Mouse (Mus musculus) heart, embryonic 15.5 days (tissue): ENCODE data around the gene Kmt2c. TPM values are rescaled to one million over a fixed set of nuclear protein-coding genes. Genes with fewer than 3 reads are reported as not detected.

ENCODE experiments used
- ATAC-seq: fragments of 200-750 bp; cut with Nextera tagmentation; replicated peaks from 2 replicates; pipeline ENCODE4 v1.8.0; 2017; ENCODE audit warnings: low read depth, moderate TSS enrichment; ENCODE audit not compliant: insufficient number of reproducible peaks, insufficient read depth, low FRiP score
- H3K27ac ChIP-seq: fragments of 300-500 bp; sonication (generic); 2 replicates; pipeline ENCODE4 v1.5.1; 2015; ENCODE audit warnings: mild to moderate bottlenecking, inconsistent platforms
- H3K27me3 ChIP-seq: fragments of 300-500 bp; sonication (generic); 2 replicates; pipeline ENCODE4 v1.6.1; 2015; ENCODE audit warnings: inconsistent platforms
- H3K36me3 ChIP-seq: fragments of 300-500 bp; sonication (generic); 2 replicates; pipeline ENCODE4 v1.6.1; 2015; ENCODE audit warnings: mild to moderate bottlenecking, inconsistent platforms
- H3K4me1 ChIP-seq: fragments of 300-500 bp; sonication (generic); replicated peaks from 2 replicates; pipeline ENCODE4 v1.6.1; 2015; ENCODE audit warnings: inconsistent platforms
- H3K4me2 ChIP-seq: fragments of 300-500 bp; sonication (generic); 2 replicates; pipeline ENCODE4 v1.6.1; 2015; ENCODE audit warnings: inconsistent platforms, mild to moderate bottlenecking, moderate library complexity
- H3K4me3 ChIP-seq: fragments of 300-500 bp; sonication (generic); 2 replicates; pipeline ENCODE4 v1.5.1; 2015; ENCODE audit warnings: mild to moderate bottlenecking, inconsistent platforms
- H3K9ac ChIP-seq: fragments of 300-500 bp; sonication (generic); 2 replicates; pipeline ENCODE4 v1.6.1; 2015; ENCODE audit warnings: mild to moderate bottlenecking, inconsistent platforms
- H3K9me3 ChIP-seq: fragments of 300-500 bp; sonication (generic); replicated peaks from 2 replicates; pipeline ENCODE4 v1.6.1; 2016; ENCODE audit warnings: inconsistent platforms
- whole genome bisulfite sequencing: fragments of 180-500 bp; shearing (Covaris S2); methylation state at CpG from one replicate; pipeline ENCODE4 v1.1.7; 2015; ENCODE audit warnings: mixed read lengths; 5-methylcytosine and 5-hydroxymethylcytosine counted together
- polyA plus RNA-seq: library from polyadenylated mRNA; unstranded; fragments of >200 nt; fragmentation: Nextera tagmentation; extraction: Ambion mirVana; gene quantifications from 2 replicates; pipeline ENCODE4 v1.2.1, GENCODE M21; 2015

Kmt2c gene
- polyA plus RNA-seq, 1 experiment from 2014 or later = 7.3 TPM

DNA sequence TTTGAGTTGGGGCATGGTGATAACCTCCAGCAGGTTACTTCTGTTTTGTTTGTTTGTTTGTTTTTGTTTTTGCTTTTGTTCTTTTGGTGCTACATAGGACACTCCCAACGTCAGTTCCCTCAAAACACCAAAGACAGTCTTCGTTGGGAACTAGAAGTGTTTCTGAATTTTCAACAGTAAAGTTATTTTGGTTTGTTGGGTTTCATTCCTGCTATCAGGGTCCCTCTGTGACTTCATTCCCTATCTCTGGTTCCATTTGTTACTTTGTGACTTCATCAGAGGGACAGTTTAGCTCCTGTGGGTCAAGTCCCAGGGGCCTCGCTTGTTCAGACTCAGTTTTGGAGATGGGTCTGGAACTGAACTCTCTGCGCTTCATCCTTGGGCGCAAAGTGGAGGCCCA, 17.2 kb upstream of the Kmt2c start, which contains the start of gene Cct8l1:
TSS of gene Cct8l1 (plus strand) at position 301 of the 400 bp plus-strand sequence.
- H3K36me3 ChIP-seq = no peaks in the 10 kb centered on the region
- ATAC-seq = no peak
- no peak within 1 kb of the TSS for H3K4me2 ChIP-seq
- H3K9me3 ChIP-seq = no peaks in the 10 kb centered on the region
- no peaks in the 10 kb centered on the region for H3K4me1 ChIP-seq
- 86% methylated on average over 5 of the region's 5 CpGs for WGBS
- H3K4me3 ChIP-seq = no peak within 1 kb of the TSS
- no peak within 1 kb of the TSS for H3K9ac ChIP-seq
- no peaks in the 10 kb centered on the region for H3K27me3 ChIP-seq
- no peak within 1 kb of the TSS for H3K27ac ChIP-seq

DNA sequence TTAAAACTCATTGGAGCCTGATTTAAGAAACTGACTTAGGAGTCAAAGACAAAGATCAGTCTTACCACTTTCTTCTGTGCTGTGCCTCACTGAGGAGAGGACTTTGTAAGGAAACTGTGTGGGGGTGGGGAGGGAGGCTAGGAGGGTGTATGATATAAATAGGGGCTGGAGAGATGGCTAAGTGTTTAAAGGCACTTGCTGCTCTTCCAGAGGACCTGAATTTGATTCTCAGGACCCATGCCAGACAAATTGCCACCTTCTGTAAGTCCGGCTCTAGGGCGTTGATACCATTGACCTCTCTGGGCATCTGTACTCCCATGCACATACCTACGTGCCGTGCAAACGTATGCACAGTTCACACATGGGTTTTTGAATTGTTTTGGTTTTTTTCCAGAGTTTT, 7.5 kb upstream of the Kmt2c start:
- no peak overlapping the region for H3K27ac ChIP-seq
- H3K9ac ChIP-seq = no peak overlapping the region
- no peak overlapping the region for H3K4me2 ChIP-seq
- H3K4me3 ChIP-seq = no peak overlapping the region
- no peak for ATAC-seq
- H3K4me1 ChIP-seq = 0 out of 2 replicates have a peak, but pooled peaks cover 2% of the 10 kb centered on the region
- H3K9me3 ChIP-seq = no peaks in the 10 kb centered on the region
- H3K27me3 ChIP-seq = no peaks in the 10 kb centered on the region
- 64% methylated on average over 5 of the region's 5 CpGs for WGBS
- H3K36me3 ChIP-seq = no peaks in the 10 kb centered on the region

DNA sequence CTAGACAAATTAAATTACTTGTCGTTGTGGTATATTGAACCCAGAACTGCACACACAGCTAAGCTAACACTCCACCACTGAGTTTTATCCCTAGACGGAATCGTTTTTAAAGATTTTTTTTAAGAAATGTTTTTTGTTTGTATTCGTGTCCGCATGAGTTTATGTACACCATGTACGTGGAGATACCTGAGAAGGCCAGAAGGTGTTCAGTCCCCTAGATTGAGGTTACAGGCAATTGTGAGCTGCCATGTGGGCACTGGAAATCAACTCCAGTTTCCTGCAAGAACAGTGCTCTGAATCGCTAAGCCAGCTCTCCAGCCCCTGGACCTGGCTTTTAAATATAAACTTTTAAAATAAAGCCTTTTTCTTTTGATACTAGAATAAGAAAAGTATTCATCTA, 2.1 kb upstream of the Kmt2c start:
- Histone ChIP-seq H3K36me3 (no peaks in the 10 kb centered on the region), H3K4me2 (peak overlapping the region; percentile 81), H3K4me1 (peaks cover 12% of the 10 kb centered on the region), H3K4me3 (peak overlapping the region; percentile 91), H3K27me3 (no peaks in the 10 kb centered on the region), H3K9ac (no peak overlapping the region), H3K9me3 (no peaks in the 10 kb centered on the region), H3K27ac (no peak overlapping the region)
- 72% methylated on average over 7 of the region's 7 CpGs for WGBS
- no peak for ATAC-seq

DNA sequence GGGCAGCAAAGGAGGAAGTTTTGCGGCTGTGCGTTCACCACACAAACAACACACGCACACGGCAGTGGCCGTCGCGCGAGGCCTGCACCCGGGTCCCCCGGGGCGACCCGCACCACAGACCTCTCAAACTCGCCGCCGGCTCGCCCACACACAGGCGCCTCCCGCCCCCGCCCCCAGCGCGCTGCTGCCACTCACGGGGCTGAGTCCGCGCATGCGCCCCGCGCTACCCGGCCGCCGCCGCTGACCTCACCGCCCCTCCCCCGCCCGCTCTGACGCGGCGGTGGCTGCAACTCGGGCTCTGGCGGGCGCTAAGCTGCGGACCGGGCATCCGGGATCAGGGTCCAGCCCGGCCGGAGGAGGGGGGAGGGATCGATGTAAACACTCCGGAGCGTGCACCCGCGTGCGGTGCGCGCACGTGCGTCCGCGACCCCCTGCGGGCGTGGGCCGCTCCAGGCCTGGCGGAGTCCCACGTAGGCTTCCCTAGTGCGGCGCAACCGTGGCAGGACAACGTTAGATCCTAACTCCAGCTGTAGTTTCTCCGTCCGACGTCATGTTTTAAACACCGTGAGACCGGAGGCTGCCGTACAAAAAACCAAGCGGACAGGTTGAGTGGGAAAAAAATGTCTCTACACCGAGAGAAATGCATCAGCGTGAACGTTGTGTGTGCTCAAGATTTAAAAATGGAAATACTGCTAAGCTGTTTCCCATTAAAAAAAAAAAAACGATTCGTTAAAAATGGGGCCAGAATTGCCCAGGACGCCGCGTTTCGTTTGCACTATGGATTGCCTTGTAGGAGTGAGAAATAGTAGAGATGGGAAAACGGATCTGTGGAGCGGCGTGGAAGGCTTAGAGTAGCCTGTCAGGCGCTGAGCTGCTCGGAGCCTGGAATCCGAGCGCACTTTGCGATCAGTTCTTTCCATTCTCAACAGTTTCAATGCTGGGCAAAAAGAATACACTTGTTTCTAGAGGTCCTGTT, 1.1 kb upstream of the Kmt2c start:
- Histone ChIP-seq H3K27ac (peak overlapping the region; percentile 98), H3K4me1 (peaks cover 13% of the 10 kb centered on the region), H3K4me2 (peak overlapping the region; percentile 81), H3K4me3 (peak overlapping the region; percentile 91), H3K27me3 (no peaks in the 10 kb centered on the region), H3K36me3 (no peaks in the 10 kb centered on the region), H3K9ac (peak overlapping the region; percentile 74), H3K9me3 (no peaks in the 10 kb centered on the region)
- ATAC-seq = peak; percentile 82
- WGBS = under 1% methylated on average over 83 of the region's 90 CpGs

DNA sequence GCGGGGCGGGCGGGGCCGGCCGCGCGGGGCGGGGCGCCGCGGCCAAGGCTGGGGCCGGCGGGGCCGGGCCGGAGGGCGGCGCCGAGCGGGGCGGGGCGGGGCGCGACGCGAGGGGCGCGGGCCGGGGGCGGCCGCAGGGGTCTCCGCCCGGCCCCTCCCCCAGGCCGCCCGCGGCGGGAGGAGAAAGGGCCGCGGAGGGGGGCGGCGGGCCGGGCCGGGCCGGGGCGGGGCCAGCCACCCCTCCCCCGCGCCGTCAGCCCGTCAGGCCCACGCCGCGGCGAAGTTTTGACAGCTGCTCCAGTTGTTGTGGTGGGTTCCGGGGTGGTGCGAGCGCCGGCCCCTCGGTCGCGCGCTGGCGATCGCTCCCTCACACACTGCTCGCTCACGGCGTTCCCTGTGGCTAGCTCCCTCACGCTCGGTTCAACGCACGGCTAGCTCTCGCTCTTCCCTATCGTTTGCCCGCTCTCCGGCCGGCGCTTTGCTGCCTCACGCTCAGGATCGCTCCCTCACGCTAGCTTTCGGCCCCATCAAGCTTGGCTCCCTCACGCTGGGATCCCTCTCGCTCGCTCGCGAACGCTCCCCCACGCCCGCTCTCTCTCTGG, 339 bp upstream of the Kmt2c start:
- H3K4me2 ChIP-seq = peak overlapping the region; percentile 81
- peak; percentile 88 for ATAC-seq
- 0% methylated on average over 43 of the region's 87 CpGs for WGBS
- H3K4me1 ChIP-seq = peaks cover 15% of the 10 kb centered on the region
- peak overlapping the region; percentile 91 for H3K4me3 ChIP-seq
- H3K27me3 ChIP-seq = no peaks in the 10 kb centered on the region
- peak overlapping the region; percentile 98 for H3K9ac ChIP-seq
- no peaks in the 10 kb centered on the region for H3K9me3 ChIP-seq
- no peaks in the 10 kb centered on the region for H3K36me3 ChIP-seq
- peak overlapping the region; percentile 99 for H3K27ac ChIP-seq

DNA sequence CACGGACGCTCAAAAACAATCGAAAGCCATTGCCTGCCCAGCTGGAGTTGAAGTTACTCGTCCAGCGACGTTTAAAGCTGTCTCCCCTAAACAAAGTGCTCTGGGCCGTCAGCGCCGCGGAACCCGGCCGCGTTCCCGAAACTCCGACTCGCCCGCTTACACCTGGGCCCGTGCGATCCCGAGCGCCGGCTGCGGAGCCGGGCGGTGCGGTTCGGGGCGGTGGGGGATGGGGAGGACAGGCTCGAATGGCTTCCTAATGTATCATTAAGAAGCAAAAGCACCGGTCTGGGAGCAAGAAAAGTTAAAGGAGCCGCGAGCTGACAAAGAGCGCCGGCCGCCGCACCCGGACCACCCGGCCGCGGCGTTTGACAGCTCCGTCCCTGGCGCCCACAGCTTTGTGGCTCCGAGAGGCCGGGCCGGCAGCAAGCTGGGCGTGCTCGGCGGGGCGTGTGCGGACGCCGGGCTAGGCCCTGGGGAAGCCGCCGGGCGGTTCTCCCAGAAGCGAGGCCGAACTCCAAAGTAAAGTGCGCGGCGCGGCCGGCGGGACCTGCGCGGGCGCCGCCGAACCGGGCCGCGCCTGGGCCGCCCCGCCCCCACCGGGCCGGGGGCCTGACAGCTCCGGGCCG, 750 bp downstream of the Kmt2c start:
- under 1% methylated on average over 76 of the region's 78 CpGs for WGBS

DNA sequence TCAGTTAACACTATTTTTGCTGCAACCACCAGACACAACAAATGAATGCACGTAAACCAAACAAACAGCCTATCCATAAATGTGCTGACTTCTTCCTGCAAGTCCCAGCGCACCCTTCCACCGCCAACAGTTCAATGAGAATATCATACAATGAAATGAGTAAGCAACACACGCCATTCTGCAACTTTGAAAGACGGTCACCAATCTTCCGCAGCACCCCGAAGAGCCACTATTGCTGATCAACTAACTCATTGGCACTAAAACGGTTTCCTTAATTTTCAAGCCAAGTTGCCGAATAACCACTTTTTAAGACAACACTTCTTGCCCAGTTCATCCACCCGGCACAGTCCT, 1.2 kb downstream of the Kmt2c start:
- Histone ChIP-seq H3K4me2 (peak overlapping the region; percentile 73), H3K9me3 (no peaks in the 10 kb centered on the region), H3K27me3 (no peaks in the 10 kb centered on the region), H3K36me3 (no peaks in the 10 kb centered on the region), H3K4me1 (peaks cover 15% of the 10 kb centered on the region), H3K27ac (peak overlapping the region; percentile 99), H3K9ac (peak overlapping the region; percentile 98), H3K4me3 (peak overlapping the region; percentile 91)
- under 1% methylated on average over 10 of the region's 10 CpGs for WGBS
- no peak for ATAC-seq

More for the DNA sequence above, 750 bp downstream of the Kmt2c start:
- Histone ChIP-seq H3K27me3 (no peaks in the 10 kb centered on the region), H3K4me1 (peaks cover 15% of the 10 kb centered on the region), H3K4me3 (peak overlapping the region; percentile 91), H3K9ac (peak overlapping the region; percentile 98), H3K4me2 (peak overlapping the region; percentile 73), H3K36me3 (no peaks in the 10 kb centered on the region), H3K9me3 (no peaks in the 10 kb centered on the region), H3K27ac (peak overlapping the region; percentile 99)
- peak; percentile 9; the same call in 1 of the 2 replicates for ATAC-seq

DNA sequence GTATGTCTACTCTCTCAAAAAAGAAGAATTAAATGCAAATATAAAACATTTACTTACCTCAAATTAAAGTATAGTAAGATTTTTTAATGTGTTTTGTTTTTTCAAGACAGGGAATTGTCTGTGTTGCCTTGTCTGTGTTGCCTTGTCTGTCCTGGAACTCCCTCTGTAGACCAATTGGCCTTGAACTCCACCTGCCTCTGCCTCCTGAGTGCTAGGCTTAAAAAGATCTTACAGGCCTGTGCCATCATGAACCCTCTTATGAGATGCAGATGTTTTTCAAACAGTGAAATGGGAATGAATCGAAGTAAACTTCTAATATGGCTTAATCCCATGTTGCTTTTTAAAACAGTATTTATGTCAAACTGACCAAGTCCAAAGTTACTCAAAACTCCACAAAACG, 1.9 kb downstream of the Kmt2c start:
- Histone ChIP-seq H3K4me3 (peak overlapping the region; percentile 91), H3K36me3 (no peaks in the 10 kb centered on the region), H3K4me2 (peak overlapping the region; percentile 73), H3K4me1 (peaks cover 15% of the 10 kb centered on the region), H3K27me3 (no peaks in the 10 kb centered on the region), H3K27ac (no peak overlapping the region), H3K9ac (0 out of 2 replicates have a peak overlapping the region, but pooled peaks have one; percentile 98), H3K9me3 (no peaks in the 10 kb centered on the region)
- WGBS = 39% methylated on average over 2 of the region's 2 CpGs
- ATAC-seq = no peak

DNA sequence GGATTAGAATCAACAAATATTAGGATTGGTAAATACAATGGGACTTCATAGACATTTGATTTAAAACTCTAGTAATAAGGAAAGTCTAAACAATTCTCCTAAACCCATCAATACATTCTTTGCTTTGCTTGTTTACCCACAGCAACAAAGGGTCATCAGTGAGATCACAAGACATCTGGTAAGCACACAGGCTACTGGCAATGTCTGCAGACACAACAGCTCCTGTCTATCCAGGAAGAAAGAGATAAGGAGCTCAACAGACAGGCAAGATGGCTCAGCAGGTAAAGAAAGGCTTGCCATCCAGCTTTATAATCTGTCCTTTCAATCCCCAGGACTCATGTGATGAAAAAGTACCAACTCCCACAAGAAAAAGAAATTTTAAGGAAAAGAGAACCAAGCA, 19.7 kb downstream of the Kmt2c start:
- Histone ChIP-seq H3K9me3 (no peaks in the 10 kb centered on the region), H3K27me3 (no peaks in the 10 kb centered on the region), H3K4me3 (no peak overlapping the region), H3K4me1 (no peaks in the 10 kb centered on the region), H3K27ac (no peak overlapping the region), H3K36me3 (no peaks in the 10 kb centered on the region), H3K9ac (no peak overlapping the region), H3K4me2 (no peak overlapping the region)
- no peak for ATAC-seq

DNA sequence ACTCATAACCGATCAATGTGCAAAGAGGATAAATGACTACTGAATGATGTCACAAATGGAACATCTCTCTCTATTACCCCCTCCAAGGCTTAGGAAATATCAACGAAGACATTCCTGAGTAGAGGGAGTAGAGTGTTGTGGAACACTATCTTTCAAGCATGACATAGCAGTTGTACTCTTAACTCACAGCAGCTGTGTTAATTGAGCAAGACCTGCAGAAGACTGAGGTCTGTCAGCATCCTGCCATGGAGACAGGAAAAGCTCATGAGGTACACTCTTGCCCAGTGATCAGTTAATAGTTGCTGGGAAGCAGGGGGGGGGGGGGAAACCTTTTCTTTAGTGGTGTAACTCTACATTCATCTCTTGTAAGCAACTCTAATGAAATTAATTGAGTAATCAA, 22.8 kb downstream of the Kmt2c start:
- H3K4me2 ChIP-seq = no peak overlapping the region
- H3K4me1 ChIP-seq = peaks cover 4% of the 10 kb centered on the region
- no peak overlapping the region for H3K9ac ChIP-seq
- no peaks in the 10 kb centered on the region for H3K36me3 ChIP-seq
- 68% methylated on average over 2 of the region's 2 CpGs for WGBS
- no peaks in the 10 kb centered on the region for H3K9me3 ChIP-seq
- ATAC-seq = no peak
- H3K4me3 ChIP-seq = no peak overlapping the region
- H3K27ac ChIP-seq = no peak overlapping the region
- H3K27me3 ChIP-seq = no peaks in the 10 kb centered on the region

DNA sequence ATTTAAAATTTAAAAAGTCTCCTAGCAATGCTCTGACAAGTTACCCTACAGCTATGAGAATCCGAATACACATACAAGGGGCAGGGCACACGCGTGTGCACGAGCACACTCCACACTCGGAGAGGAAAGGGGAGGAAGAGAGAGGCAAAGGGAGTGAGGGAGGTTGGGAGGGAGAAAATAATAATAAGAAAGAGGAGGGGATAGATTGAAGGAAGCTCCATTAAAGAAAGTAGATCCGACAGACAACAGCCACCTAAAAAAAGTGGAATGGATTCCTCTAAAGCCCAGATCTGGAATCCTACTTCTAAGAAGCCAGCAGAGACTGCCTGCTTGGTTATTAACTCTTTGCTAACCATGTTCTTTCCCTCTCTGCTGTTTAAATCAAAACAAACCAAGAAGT, 26.5 kb downstream of the Kmt2c start:
- Histone ChIP-seq H3K4me3 (peak overlapping the region; percentile 46), H3K36me3 (no peaks in the 10 kb centered on the region), H3K27me3 (no peaks in the 10 kb centered on the region), H3K4me1 (peaks cover 4% of the 10 kb centered on the region), H3K27ac (peak overlapping the region; percentile 45; the same call in 1 of the 2 replicates), H3K9ac (peak overlapping the region; percentile 43), H3K4me2 (peak overlapping the region; percentile 56), H3K9me3 (no peaks in the 10 kb centered on the region)
- WGBS = 5% methylated on average over 6 of the region's 6 CpGs
- no peak for ATAC-seq
